Mouse (Mus musculus) forebrain, postnatal 0 days (tissue): ENCODE measurements around the gene Gm4952. TPM values are rescaled to one million over a fixed set of nuclear protein-coding genes. Genes with fewer than 3 reads are reported as not detected.

Source experiments
- ATAC-seq: fragments of 200-750 bp; cut with Nextera tagmentation; 2 replicates; pipeline ENCODE4 v1.8.0; 2017; ENCODE audit warnings: mild to moderate bottlenecking, moderate library complexity
- DNase-seq: peaks from one replicate; pipeline ENCODE4 v3.0.0-alpha.2; 2015
- H3K27ac ChIP-seq: fragments of 300-500 bp; sonication (generic); 2 replicates; pipeline ENCODE4 v1.5.1; 2014; ENCODE audit warnings: low read depth, mild to moderate bottlenecking, antibody characterized with exemption, low read length, moderate library complexity, mixed read lengths
- H3K27me3 ChIP-seq: fragments of 300-500 bp; sonication (generic); 2 replicates; pipeline ENCODE4 v1.6.1; 2014; ENCODE audit warnings: mild to moderate bottlenecking, low read length, mixed read lengths; ENCODE audit not compliant: insufficient read depth
- H3K36me3 ChIP-seq: fragments of 300-500 bp; sonication (generic); 2 replicates; pipeline ENCODE4 v1.6.1; 2014; ENCODE audit warnings: mild to moderate bottlenecking, moderate library complexity; ENCODE audit not compliant: insufficient read depth
- H3K4me1 ChIP-seq: fragments of 300-500 bp; sonication (generic); 2 replicates; pipeline ENCODE4 v1.6.1; 2014; ENCODE audit warnings: antibody characterized with exemption; ENCODE audit not compliant: insufficient read depth
- H3K4me2 ChIP-seq: fragments of 300-500 bp; sonication (generic); 2 replicates; pipeline ENCODE4 v1.6.1; 2014; ENCODE audit warnings: low read depth, mild to moderate bottlenecking, moderate library complexity
- H3K4me3 ChIP-seq: fragments of 300-500 bp; sonication (generic); 2 replicates; pipeline ENCODE4 v1.5.1; 2014; ENCODE audit warnings: low read depth, low read length, mixed read lengths
- H3K9ac ChIP-seq: fragments of 300-500 bp; sonication (generic); 2 replicates; pipeline ENCODE4 v1.6.1; 2014; ENCODE audit warnings: mild to moderate bottlenecking
- H3K9me3 ChIP-seq: fragments of 300-500 bp; sonication (generic); 2 replicates; pipeline ENCODE4 v1.6.1; 2016; ENCODE audit warnings: low read length
- CTCF ChIP-seq: sonication (generic); IDR thresholded peaks from 2 replicates; pipeline ENCODE4 v1.5.1; 2016; ENCODE audit warnings: antibody characterized with exemption, control low read depth, low read depth
- WGBS: fragments of 180-500 bp; shearing (Covaris S2); extraction: QIAGEN DNeasy Blood & Tissue Kit; methylation state at CpG from one replicate; pipeline ENCODE4 v1.1.7; 2014; 5-methylcytosine and 5-hydroxymethylcytosine counted together
- polyA plus RNA-seq: library from polyadenylated mRNA; unstranded; fragments of >200 nt; fragmentation: Nextera tagmentation; extraction: Ambion mirVana; gene quantifications from 2 replicates; pipeline ENCODE4 v1.2.1, GENCODE M21; 2015
- total RNA-seq: library from RNA; depleted of rRNA; stranded (reverse); fragments of >200 nt; gene quantifications from 2 replicates; pipeline ENCODE4 v1.2.3, GENCODE M21; 2014

Gene Gm4952
- total and polyA plus RNA-seq, 2 experiments from 2014 or later, result 0.19 to 0.29 TPM

GRCm38 (mm10) chr19:12571687-12572086, 28.1 kb upstream of the Gm4952 start:
- no peak overlapping the region for H3K27ac ChIP-seq
- no peaks in the 10 kb centered on the region for H3K36me3 ChIP-seq
- no peak overlapping the region for H3K4me2 ChIP-seq
- no peaks in the 10 kb centered on the region for H3K27me3 ChIP-seq
- TF ChIP-seq CTCF, result no peak
- 94% methylated on average over 1 of the region's 1 CpGs for WGBS
- H3K9ac ChIP-seq, result no peak overlapping the region
- peaks cover 6% of the 10 kb centered on the region; the same call in 1 of the 2 replicates for H3K4me1 ChIP-seq
- DNase-seq (no peak), ATAC-seq (no peak)
- no peak overlapping the region for H3K4me3 ChIP-seq
- no peaks in the 10 kb centered on the region for H3K9me3 ChIP-seq

DNA sequence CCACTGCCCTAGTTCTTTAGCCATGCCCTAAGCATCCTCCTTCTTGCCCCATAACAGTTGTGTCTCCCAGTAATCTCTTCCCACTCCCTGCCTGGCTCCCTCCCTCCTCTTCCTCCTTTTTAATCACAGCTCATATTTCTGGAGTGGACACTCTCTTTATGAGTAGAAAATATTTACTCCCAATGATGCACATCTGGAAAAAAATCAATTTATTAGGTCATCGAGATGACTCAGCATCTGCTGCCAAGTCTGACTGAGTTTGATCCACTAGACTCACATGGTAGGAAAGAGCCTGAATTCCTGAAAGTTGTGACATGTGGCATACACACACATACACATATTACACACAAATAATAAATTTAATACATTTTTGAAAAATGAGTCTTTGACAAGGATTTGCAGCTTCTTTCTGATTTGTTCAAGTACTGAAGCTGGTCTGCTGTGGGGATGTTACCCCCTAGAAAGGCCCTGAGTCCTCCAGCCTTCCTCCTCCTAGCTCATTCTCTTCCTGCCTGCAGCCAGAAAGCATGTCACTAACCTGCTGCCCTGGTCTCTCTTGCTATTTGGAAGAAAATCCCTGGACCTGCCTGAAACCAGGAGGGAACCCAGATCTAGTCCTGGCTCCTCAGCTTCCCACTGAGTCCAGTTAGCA, 27.0 kb upstream of the Gm4952 start:
- Histone ChIP-seq H3K4me1 (peaks cover 6% of the 10 kb centered on the region; the same call in 1 of the 2 replicates), H3K27ac (no peak overlapping the region), H3K27me3 (no peaks in the 10 kb centered on the region), H3K4me3 (peak overlapping the region; percentile 34), H3K36me3 (no peaks in the 10 kb centered on the region), H3K9ac (peak overlapping the region; percentile 44), H3K9me3 (no peaks in the 10 kb centered on the region), H3K4me2 (peak overlapping the region; percentile 53)
- DNase-seq (no peak), ATAC-seq (no peak)
- TF ChIP-seq CTCF, result no peak
- 96% methylated on average over 1 of the region's 1 CpGs for WGBS

GRCm38 (mm10) chr19:12573266-12574011, 26.3 kb upstream of the Gm4952 start:
- peak overlapping the region; percentile 34 for H3K4me3 ChIP-seq
- DNase-seq (peak; percentile 86), ATAC-seq (peak; percentile 100)
- peak overlapping the region; percentile 44 for H3K9ac ChIP-seq
- 4% methylated on average over 14 of the region's 14 CpGs for WGBS
- H3K36me3 ChIP-seq, result no peaks in the 10 kb centered on the region
- H3K4me2 ChIP-seq, result peak overlapping the region; percentile 53
- H3K27ac ChIP-seq, result no peak overlapping the region
- H3K4me1 ChIP-seq, result peaks cover 6% of the 10 kb centered on the region; the same call in 1 of the 2 replicates
- no peaks in the 10 kb centered on the region for H3K9me3 ChIP-seq
- TF ChIP-seq CTCF, result no peak
- H3K27me3 ChIP-seq, result no peaks in the 10 kb centered on the region

DNA sequence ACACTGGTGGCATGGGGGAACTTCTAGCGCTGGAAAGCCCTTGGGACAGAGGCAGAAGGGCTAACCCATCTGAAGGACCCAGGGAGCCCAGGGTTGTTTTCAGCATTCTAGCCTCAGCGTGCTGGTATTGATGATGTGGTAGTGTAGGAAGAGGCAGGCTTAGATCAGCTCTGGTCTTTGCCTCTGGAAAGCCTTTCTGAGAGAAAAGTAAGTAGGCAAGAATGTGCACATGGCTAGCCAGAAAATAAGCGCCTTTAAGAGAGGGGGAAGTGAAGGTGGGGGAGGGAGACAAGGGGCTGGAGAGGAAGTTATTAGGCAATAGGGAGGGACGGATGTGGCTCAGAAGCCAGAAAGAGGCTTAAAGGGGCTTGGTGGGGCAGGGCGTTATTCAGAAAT, 25.8 kb upstream of the Gm4952 start:
- Histone ChIP-seq H3K36me3 (no peaks in the 10 kb centered on the region), H3K9me3 (no peaks in the 10 kb centered on the region), H3K4me1 (peaks cover 6% of the 10 kb centered on the region; the same call in 1 of the 2 replicates), H3K27me3 (no peaks in the 10 kb centered on the region), H3K27ac (no peak overlapping the region), H3K4me2 (peak overlapping the region; percentile 53), H3K4me3 (peak overlapping the region; percentile 34), H3K9ac (peak overlapping the region; percentile 44; the same call in 1 of the 2 replicates)
- WGBS, result 20% methylated on average over 5 of the region's 5 CpGs
- no peak for TF ChIP-seq CTCF
- no peak for ATAC-seq
- no peak for DNase-seq

DNA sequence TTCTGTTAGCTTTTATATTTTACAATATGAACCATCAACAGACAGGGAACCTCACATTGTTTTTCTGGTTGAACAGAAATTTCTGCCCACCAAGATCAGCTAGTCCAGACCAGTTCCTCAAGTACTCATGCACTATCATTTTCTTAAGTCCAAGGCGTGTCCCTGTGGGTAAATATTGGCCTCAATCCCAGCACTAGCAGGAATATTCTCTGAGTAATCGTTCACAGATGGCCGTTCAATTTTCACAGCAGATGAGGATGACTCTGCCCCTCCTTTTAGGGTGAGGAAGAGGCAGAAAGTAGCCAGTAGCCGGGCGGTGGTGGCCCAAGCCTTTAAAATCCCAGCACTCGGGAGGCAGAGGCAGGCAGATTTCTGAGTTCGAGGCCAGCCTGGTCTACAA, 24.7 kb upstream of the Gm4952 start:
- Histone ChIP-seq H3K9ac (no peak overlapping the region), H3K4me3 (no peak overlapping the region), H3K4me1 (peaks cover 6% of the 10 kb centered on the region; the same call in 1 of the 2 replicates), H3K27me3 (no peaks in the 10 kb centered on the region), H3K36me3 (no peaks in the 10 kb centered on the region), H3K4me2 (no peak overlapping the region), H3K9me3 (no peaks in the 10 kb centered on the region), H3K27ac (no peak overlapping the region)
- TF ChIP-seq CTCF, result no peak
- 87% methylated on average over 7 of the region's 7 CpGs for WGBS
- no peak for DNase-seq
- ATAC-seq, result no peak

DNA sequence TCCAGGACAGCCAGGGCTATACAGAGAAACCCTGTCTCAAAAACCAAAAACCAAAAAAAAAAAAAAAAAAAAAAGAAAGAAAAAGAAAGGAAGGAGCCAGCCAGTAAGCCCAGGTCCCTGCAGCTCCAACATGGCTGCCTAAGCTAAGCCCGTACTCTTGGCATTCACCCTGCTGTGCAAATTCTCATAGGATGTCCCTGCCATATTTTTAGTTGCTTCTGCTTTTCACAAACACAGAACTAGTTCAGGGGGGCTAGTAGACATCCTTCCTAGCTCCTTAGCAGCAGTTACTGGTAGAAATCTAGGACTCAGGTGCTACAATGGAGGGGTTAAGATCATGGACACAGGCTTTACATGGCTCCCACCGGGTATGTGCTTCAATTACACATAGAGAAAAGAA, 24.3 kb upstream of the Gm4952 start:
- H3K9me3 ChIP-seq, result no peaks in the 10 kb centered on the region
- WGBS, result 75% methylated on average over 2 of the region's 2 CpGs
- no peak for ATAC-seq
- H3K27me3 ChIP-seq, result no peaks in the 10 kb centered on the region
- no peak overlapping the region for H3K27ac ChIP-seq
- H3K4me1 ChIP-seq, result peaks cover 6% of the 10 kb centered on the region; the same call in 1 of the 2 replicates
- H3K9ac ChIP-seq, result no peak overlapping the region
- no peak overlapping the region for H3K4me3 ChIP-seq
- no peak for DNase-seq
- TF ChIP-seq CTCF, result no peak
- H3K36me3 ChIP-seq, result no peaks in the 10 kb centered on the region
- H3K4me2 ChIP-seq, result no peak overlapping the region

GRCm38 (mm10) chr19:12576639-12577038, 23.1 kb upstream of the Gm4952 start:
- Histone ChIP-seq H3K27me3 (no peaks in the 10 kb centered on the region), H3K9me3 (no peaks in the 10 kb centered on the region), H3K36me3 (no peaks in the 10 kb centered on the region), H3K27ac (no peak overlapping the region), H3K4me1 (peaks cover 6% of the 10 kb centered on the region; the same call in 1 of the 2 replicates), H3K4me2 (no peak overlapping the region), H3K4me3 (no peak overlapping the region), H3K9ac (no peak overlapping the region)
- no peak for TF ChIP-seq CTCF
- WGBS, result 89% methylated on average over 2 of the region's 2 CpGs
- no peak for ATAC-seq
- DNase-seq, result no peak
